Mouse (Mus musculus) MEL (cell line): ENCODE data around the gene Nqo1. TPM values are rescaled to one million over a fixed set of nuclear protein-coding genes. Genes with fewer than 3 reads are reported as not detected.
A peak's percentile ranks its signal among the peaks of the same experiment; 100 is the strongest.

Source experiments
- DNase-seq: peaks from one replicate; pipeline ENCODE4 v3.0.0; 2011; ENCODE audit warnings: low read depth, low spot score
- H3K27ac ChIP-seq: 2 replicates; pipeline ENCODE4 v1.5.1; 2012; ENCODE audit warnings: low read depth, mild to moderate bottlenecking, control low read depth, low read length, moderate library complexity; ENCODE audit not compliant: control insufficient read depth
- H3K27me3 ChIP-seq, 2 experiments: fragments of 150-350 bp in 1 of 2; sonication (generic) in 1 of 2; 2 replicates each; pipeline ENCODE4 v1.6.1; 2012; ENCODE audit warnings: low read length in 2 of 2, mild to moderate bottlenecking in 2 of 2, improper control_type of control experiment in 1 of 2, moderate library complexity in 1 of 2; ENCODE audit not compliant: insufficient read depth in 2 of 2, control insufficient read depth in 1 of 2
- H3K36me3 ChIP-seq, 2 experiments: 2 replicates each; pipeline ENCODE4 v1.6.1; 2012 to 2014; ENCODE audit warnings: low read length in 2 of 2, improper control_type of control experiment in 1 of 2, inconsistent platforms in 1 of 2, mild to moderate bottlenecking in 1 of 2; ENCODE audit not compliant: insufficient read depth in 2 of 2, control insufficient read depth in 1 of 2
- H3K4me1 ChIP-seq, 2 experiments: fragments of 150-350 bp in 1 of 2; sonication (generic) in 1 of 2; 2 replicates each; pipeline ENCODE4 v1.6.1; 2012; ENCODE audit warnings: low read length in 2 of 2, improper control_type of control experiment in 1 of 2, mild to moderate bottlenecking in 1 of 2; ENCODE audit not compliant: insufficient read depth in 2 of 2, control insufficient read depth in 1 of 2
- H3K4me3 ChIP-seq, 2 experiments: fragments of 150-350 bp in 1 of 2; sonication (generic) in 1 of 2; 2 replicates each; pipeline ENCODE4 v1.5.1; 2012; ENCODE audit warnings: low read depth in 2 of 2, low read length in 2 of 2, mild to moderate bottlenecking in 2 of 2, moderate library complexity in 2 of 2, control low read depth in 1 of 2, improper control_type of control experiment in 1 of 2; ENCODE audit not compliant: control insufficient read depth in 1 of 2, insufficient read depth in 1 of 2
- H3K79me2 ChIP-seq: 2 replicates; pipeline ENCODE4 v1.6.1; 2012; ENCODE audit warnings: mild to moderate bottlenecking, low read length, moderate library complexity; ENCODE audit not compliant: control insufficient read depth, poor library complexity, insufficient read depth
- H3K9ac ChIP-seq: 2 replicates; pipeline ENCODE4 v1.6.1; 2012; ENCODE audit warnings: low read depth, mild to moderate bottlenecking, control low read depth, low read length, moderate library complexity; ENCODE audit not compliant: control insufficient read depth, poor library complexity, severe bottlenecking
- H3K9me3 ChIP-seq: fragments of 150-350 bp; sonication (generic); replicated peaks from 2 replicates; pipeline ENCODE4 v1.6.1; 2012; ENCODE audit warnings: mild to moderate bottlenecking, low read length, improper control_type of control experiment, moderate library complexity; ENCODE audit not compliant: insufficient read depth
- BHLHE40 ChIP-seq: IDR thresholded peaks from 2 replicates; pipeline ENCODE4 v1.6.1; 2012; ENCODE audit warnings: low read depth, mild to moderate bottlenecking, inconsistent platforms, low read length, improper control_type of control experiment, borderline replicate concordance
- CHD2 ChIP-seq: IDR thresholded peaks from 2 replicates; pipeline ENCODE4 v1.6.1; 2011; ENCODE audit warnings: low read length, improper control_type of control experiment
- ELF1 ChIP-seq: IDR thresholded peaks from 2 replicates; pipeline ENCODE4 v1.6.1; 2014; ENCODE audit warnings: low read depth, mild to moderate bottlenecking, inconsistent platforms, low read length, improper control_type of control experiment, moderate library complexity
- EP300 ChIP-seq, 2 experiments: IDR thresholded peaks; 2 replicates each; pipeline ENCODE4 v1.6.1; 2011; ENCODE audit warnings: improper control_type of control experiment in 2 of 2, low read length in 2 of 2, low read depth in 1 of 2, mild to moderate bottlenecking in 1 of 2
- GABPA ChIP-seq: IDR thresholded peaks from 2 replicates; pipeline ENCODE4 v1.6.1; 2012; ENCODE audit warnings: low read depth, mild to moderate bottlenecking, inconsistent platforms, low read length, improper control_type of control experiment, moderate library complexity
- JUND ChIP-seq: IDR thresholded peaks from 2 replicates; pipeline ENCODE4 v1.6.1; 2011; ENCODE audit warnings: low read depth, mild to moderate bottlenecking, improper control_type of control experiment, low read length
- KAT2A ChIP-seq: conservative IDR thresholded peaks from 2 replicates; pipeline ENCODE4 v1.6.1; 2012; ENCODE audit warnings: low read depth, low read length, improper control_type of control experiment, inconsistent platforms
- MAX ChIP-seq: IDR thresholded peaks from 2 replicates; pipeline ENCODE4 v1.6.1; 2011; ENCODE audit warnings: low read length, improper control_type of control experiment
- MAZ ChIP-seq: IDR thresholded peaks from 2 replicates; pipeline ENCODE4 v1.6.1; 2012; ENCODE audit warnings: low read depth, mild to moderate bottlenecking, inconsistent platforms, low read length, improper control_type of control experiment
- MEF2A ChIP-seq: IDR thresholded peaks from 2 replicates; pipeline ENCODE4 v1.6.1; 2014; ENCODE audit warnings: low read depth, mild to moderate bottlenecking, inconsistent platforms, low read length, improper control_type of control experiment; ENCODE audit not compliant: poor library complexity, insufficient replicate concordance, severe bottlenecking; ENCODE audit errors: extremely low read depth
- NRF1 ChIP-seq: IDR thresholded peaks from 2 replicates; pipeline ENCODE4 v1.6.1; 2014; ENCODE audit warnings: low read depth, mild to moderate bottlenecking, inconsistent platforms, low read length, improper control_type of control experiment, moderate library complexity; ENCODE audit not compliant: poor library complexity, insufficient read depth, severe bottlenecking
- POLR2AphosphoS2 ChIP-seq: IDR thresholded peaks from 2 replicates; pipeline ENCODE4 v1.6.1; 2011; ENCODE audit warnings: low read length, improper control_type of control experiment
- SMC3 ChIP-seq: IDR thresholded peaks from 2 replicates; pipeline ENCODE4 v1.6.1; 2011; ENCODE audit warnings: low read depth, low read length, improper control_type of control experiment
- TAL1 ChIP-seq: IDR thresholded peaks from 2 replicates; pipeline ENCODE4 v1.6.1; 2012; ENCODE audit warnings: mild to moderate bottlenecking, inconsistent platforms, low read length, moderate library complexity, mixed read lengths
- TBP ChIP-seq: IDR thresholded peaks from 2 replicates; pipeline ENCODE4 v1.8.0; 2011; ENCODE audit warnings: low read depth, low read length, improper control_type of control experiment
- USF2 ChIP-seq, 2 experiments: IDR thresholded peaks; 2 replicates each; pipeline ENCODE4 v1.6.1; 2011 to 2012; ENCODE audit warnings: improper control_type of control experiment in 2 of 2, low read length in 2 of 2, borderline replicate concordance in 1 of 2, inconsistent platforms in 1 of 2, low read depth in 1 of 2, mild to moderate bottlenecking in 1 of 2; ENCODE audit not compliant: insufficient read depth in 1 of 2
- ZC3H11A ChIP-seq: IDR thresholded peaks from 2 replicates; pipeline ENCODE4 v1.6.1; 2012; ENCODE audit warnings: low read depth, mild to moderate bottlenecking, inconsistent platforms, low read length, improper control_type of control experiment
- ZNF384 ChIP-seq: IDR thresholded peaks from 2 replicates; pipeline ENCODE4 v1.6.1; 2012; ENCODE audit warnings: low read depth, mild to moderate bottlenecking, inconsistent platforms, low read length, improper control_type of control experiment
- polyA plus RNA-seq, 2 experiments: library from polyadenylated mRNA; stranded (reverse) in 1 of 2; unstranded in 1 of 2; fragments of >175 nt in 1 of 2; fragments of >200 nt in 1 of 2; gene quantifications; 2 replicates each; pipeline versions ENCODE4 v1.2.1 to v1.2.4; 2012; ENCODE audit warnings: low replicate concordance in 2 of 2, low read depth in 1 of 2; ENCODE audit not compliant: insufficient read length in 2 of 2, insufficient read depth in 1 of 2, missing spikeins in 1 of 2
- total RNA-seq: library from RNA; depleted of rRNA; stranded (reverse); fragments of 300-350 nt; gene quantifications from 2 replicates; pipeline ENCODE4 v1.2.3, GENCODE M21; 2012

The Nqo1 gene
- total and polyA plus RNA-seq, 3 experiments = 8.0 to 8.8 TPM; not detected in 1

DNA sequence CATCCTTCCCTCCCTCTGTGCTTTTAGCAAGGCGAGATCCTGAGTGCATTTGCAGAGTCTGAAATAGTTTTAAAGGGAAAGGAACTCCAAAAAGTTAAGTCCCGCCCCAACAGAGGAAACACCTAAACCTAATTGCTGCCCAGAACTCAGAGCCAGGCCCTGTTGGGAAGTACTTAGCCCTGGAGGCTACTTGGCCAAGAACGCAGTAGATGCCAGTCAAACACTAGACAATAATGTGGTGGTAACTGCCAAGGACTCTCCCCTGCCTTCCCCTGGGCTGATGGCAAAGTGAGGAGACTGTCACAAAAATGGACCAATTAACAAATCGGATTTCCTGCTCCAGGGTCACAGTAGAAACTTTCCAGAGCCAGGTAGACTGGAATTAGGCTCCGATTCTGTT is 1.1 kb downstream of the Nqo1 start:
- no peaks in the 10 kb centered on the region for H3K27me3 ChIP-seq
- no peak for TF ChIP-seq MEF2A
- TF ChIP-seq EP300 (IDR thresholded peaks at IDR 0.05; ENCODE audit: low read depth in 1 of 2, low read length in 2 of 2) = no peak
- TF ChIP-seq ZC3H11A = no peak
- TF ChIP-seq MAX = no peak
- no peak for TF ChIP-seq MAZ
- TF ChIP-seq TBP = no peak
- TF ChIP-seq KAT2A = no peak
- no peak for TF ChIP-seq TAL1
- TF ChIP-seq GABPA = no peak
- no peak for TF ChIP-seq SMC3
- TF ChIP-seq ELF1 = no peak
- H3K79me2 ChIP-seq = no peaks in the 10 kb centered on the region; the same call in 1 of the 2 replicates
- peak overlapping the region; percentile 66; the same call in 1 of the 2 replicates for H3K9ac ChIP-seq
- H3K4me1 ChIP-seq = peaks cover 14 to 25% of the 10 kb centered on the region in 2 experiments
- peak; percentile 31 for DNase-seq
- H3K9me3 ChIP-seq = no peaks in the 10 kb centered on the region
- H3K27ac ChIP-seq = no peak overlapping the region
- H3K36me3 ChIP-seq = peaks cover 0 to 23% of the 10 kb centered on the region in 2 experiments; a peak in 2 of 4 replicates
- peak overlapping the region; percentile 39 to 55 for H3K4me3 ChIP-seq

DNA sequence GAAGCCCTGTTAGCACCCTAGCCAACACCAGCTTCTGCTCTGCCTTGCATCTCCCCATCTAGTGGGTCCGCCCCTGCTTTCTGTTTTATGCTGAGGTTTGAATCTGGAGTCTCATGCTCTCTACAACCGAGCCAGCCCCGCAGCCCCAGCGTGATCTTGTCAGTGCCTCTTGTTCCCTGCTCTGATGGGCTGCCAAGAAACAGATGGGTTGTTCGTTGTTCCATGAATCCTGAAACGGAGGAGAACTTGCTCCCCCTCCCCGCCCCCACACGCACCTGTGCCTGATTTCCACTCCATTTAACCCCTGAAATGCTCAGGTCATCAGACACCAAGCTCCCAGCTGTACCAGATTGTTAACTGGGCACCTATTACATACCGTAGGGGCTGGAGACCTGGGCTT is 3.5 kb downstream of the Nqo1 start:
- DNase-seq = no peak
- Histone ChIP-seq H3K9me3 (no peaks in the 10 kb centered on the region), H3K4me1 (peaks cover 9 to 19% of the 10 kb centered on the region in 2 experiments), H3K4me3 (no peak overlapping the region), H3K79me2 (no peaks in the 10 kb centered on the region; the same call in 1 of the 2 replicates), H3K27me3 (no peaks in the 10 kb centered on the region), H3K9ac (no peak overlapping the region), H3K36me3 (peaks cover 0 to 12% of the 10 kb centered on the region in 2 experiments; a peak in 2 of 4 replicates), H3K27ac (no peak overlapping the region)
- TF ChIP-seq CHD2 = no peak
- no peak for TF ChIP-seq POLR2AphosphoS2
- no peak for TF ChIP-seq ELF1
- TF ChIP-seq NRF1 = no peak
- no peak for TF ChIP-seq ZNF384
- no peak for TF ChIP-seq JUND
- TF ChIP-seq USF2 (IDR thresholded peaks at IDR 0.05; ENCODE audit: borderline replicate concordance in 1 of 2, insufficient read depth in 1 of 2, low read depth in 1 of 2, low read length in 2 of 2) = no peak
- no peak for TF ChIP-seq BHLHE40
